Mouse (Mus musculus) MN1 (cell line): ENCODE data around the gene Dusp1.
A peak's percentile ranks its signal among the peaks of the same experiment; 100 is the strongest.

Experiments used
- DNase-seq: peaks from one replicate; pipeline ENCODE4 v3.0.0-alpha.2; 2016; ENCODE audit warnings: low spot score

Gene Dusp1

GRCm38 (mm10) chr17:26584063-26584462 lies 22.1 kb upstream of the Dusp1 start:
- no peak for DNase-seq

DNA sequence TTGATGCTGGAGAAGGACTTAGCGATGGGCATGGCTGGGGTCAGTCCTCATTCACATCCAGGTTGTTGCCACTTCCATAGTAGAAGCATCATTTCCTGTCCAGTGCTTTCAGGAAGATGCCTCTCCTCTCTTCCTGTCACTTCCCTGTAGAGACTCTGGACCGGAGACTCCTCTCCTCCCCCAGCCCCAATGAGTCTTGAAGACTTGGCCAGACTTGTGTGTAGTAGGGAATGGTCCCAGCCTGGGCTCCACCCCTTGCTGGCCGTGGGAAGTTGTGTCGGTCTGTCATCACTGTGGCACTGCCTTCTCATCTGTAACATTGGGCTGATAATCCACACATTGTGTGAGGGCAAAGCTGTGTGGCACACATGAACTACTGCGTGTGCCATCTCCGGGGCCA lies 21.7 kb upstream of the Dusp1 start:
- no peak for DNase-seq

DNA sequence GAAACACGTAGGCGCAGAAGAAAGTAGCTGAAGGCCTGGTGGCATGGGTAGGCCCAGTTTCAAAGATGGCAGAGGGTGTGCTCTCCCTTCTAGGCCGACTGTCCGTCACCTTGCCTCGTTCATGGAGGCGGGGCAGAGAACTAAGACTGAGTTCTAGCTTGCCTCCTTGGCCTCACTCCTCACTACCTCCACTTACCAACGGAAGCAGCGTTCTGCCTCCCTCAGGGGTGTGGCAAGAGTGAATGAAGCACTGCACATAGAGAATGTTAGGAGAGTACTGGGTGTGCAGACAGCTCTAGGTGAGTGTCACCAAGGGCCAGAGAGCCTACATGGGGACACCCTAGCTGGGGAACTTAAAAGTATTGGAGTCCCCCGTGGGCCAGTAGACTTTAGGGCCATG lies 21.1 kb upstream of the Dusp1 start:
- DNase-seq: no peak

GRCm38 (mm10) chr17:26582297-26582696 lies 20.4 kb upstream of the Dusp1 start:
- DNase-seq: peak; percentile 90

GRCm38 (mm10) chr17:26580873-26581401 lies 19.0 kb upstream of the Dusp1 start:
- DNase-seq: no peak

DNA sequence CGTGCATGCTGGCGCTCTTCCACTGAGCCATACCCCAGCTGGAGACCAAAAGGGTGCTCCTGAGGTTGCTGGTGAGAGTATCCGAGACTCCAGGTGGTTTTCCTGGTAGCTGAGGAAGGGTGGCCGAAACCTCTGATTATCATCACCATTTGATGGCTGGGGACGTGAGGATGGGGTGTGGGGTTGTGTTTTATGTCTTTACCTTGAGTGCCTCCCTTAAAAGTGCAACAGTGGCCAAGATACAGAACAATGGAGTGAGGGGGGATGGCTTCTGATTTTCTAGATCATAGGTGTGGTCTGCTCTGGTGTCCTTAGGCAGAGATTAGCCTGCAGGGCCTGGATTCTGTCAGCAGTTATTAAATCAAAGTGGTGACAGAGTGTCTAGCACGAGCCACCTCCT lies 17.5 kb upstream of the Dusp1 start:
- peak; percentile 38 for DNase-seq

DNA sequence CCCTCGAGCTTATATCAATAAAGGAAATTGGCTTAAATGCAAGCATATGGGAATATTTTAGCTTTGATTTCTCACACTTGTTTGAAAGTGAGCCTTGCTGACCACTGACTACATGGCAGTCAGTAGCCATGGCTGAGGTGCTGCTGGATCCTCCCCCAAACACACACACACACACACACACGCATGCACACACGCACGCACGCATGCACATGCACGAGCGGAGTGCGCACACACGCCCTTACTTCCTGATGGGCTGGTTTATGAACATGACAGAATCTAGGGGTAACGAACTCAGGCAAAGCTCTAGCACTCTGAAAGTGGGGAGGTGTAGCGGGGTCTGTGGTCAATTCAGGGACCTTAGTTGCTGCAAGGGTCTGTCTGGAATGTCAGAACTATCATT lies 16.8 kb upstream of the Dusp1 start:
- DNase-seq: no peak

- no peak for DNase-seq
Measured at GRCm38 (mm10) chr17:26578162-26578561, 16.2 kb upstream of the Dusp1 start.

DNA sequence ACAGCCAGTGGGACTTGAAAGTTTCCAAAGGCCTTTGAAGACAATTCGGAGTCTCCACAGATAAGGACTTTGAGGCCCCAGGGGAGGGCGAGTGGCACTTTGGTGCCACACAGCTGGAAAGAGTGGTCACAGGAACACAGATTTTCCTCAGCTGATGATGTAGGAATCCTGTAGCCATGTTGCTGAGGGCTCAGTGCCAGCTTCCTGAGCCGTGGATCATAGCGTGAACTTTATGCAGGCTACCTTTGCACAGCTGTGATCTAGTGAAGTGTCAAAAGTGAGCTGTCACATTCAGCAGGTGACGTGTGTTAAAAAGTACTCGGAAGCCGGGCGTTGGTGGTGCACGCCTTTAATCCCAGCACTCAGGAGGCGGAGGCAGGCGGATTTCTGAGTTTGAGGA lies 15.4 kb upstream of the Dusp1 start:
- no peak for DNase-seq

DNA sequence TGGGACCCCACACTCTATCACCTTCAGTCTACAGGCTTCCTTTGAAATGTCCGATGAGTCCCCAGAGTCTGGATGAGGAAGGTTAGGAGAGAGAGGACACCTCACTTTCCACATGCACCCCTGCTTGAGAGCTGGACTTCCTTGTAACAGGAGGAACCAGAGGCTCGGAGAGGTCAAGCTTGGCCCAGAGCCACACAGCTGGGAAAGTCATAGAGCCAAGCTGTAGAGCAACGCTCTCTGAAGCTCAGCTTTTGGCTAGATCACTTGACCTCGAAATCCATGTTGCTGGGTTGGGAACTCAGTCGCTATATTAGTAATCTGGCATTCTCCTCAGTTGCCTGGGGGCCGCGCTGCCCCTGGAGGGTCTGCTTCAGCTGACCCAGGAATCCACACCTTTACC lies 14.9 kb upstream of the Dusp1 start:
- no peak for DNase-seq

DNA sequence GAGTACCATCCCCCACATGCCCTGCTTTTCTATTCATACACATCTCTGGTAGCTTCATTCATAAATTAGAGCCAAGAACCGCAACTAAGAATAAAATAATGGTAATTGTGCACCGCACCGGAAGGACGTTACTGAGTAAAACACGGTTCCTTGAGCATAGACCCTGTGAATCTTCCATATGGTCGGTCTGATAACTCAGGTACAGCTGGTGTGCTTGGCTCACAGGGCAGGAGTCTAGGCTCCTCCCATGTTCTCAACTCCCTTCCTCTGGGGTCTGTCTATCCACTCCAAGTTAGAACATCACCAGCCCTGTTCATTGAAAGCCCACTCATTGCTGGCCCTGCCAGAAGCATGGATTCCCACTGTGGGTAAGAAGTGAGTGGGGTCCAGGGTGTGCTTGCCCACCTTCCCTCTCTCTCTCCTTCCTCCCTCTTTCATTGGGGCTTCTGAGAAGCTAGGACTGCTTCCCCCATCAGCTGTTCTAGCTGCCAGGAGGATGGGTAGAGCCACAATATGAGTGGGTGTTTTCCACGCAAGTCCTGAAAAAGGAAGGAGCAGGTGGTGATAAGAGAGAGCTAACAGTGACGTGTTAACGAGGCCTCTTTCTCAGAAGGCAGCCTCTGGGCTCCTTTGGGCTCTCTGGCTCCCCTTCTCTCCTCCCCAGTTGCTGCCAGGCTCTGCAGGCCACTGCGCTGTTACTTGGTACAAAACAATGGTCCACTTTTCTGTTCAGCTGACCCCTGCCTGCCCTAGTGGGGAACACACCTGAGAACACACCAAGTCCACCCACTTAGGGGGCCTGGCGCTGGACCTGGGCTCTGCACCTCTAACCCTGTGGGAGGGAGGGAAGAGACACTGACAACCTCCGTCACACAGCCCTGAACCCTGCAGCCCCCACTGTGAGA lies 14.1 kb upstream of the Dusp1 start:
- DNase-seq: no peak

GRCm38 (mm10) chr17:26574701-26575100 lies 12.8 kb upstream of the Dusp1 start:
- DNase-seq: no peak

DNA sequence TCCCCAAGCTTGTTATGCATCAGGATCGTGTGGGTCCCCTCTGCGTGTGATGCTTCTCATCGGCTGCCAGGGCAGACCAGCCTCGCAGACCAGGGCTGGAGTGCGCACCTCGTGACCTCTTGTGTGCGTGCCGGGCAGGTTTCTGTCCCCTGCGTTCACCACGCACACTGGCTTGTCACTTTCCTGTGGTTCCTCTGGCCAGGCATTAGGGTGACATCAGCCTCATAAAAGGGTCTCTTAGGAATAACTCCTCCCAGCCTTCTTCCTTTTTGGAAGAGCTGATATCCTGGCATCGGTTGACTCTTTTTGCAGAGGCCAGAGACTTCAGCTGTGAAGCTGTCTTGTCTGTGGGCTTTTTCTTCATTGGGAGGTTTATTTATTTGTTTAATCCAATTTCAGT lies 12.2 kb upstream of the Dusp1 start:
- DNase-seq: no peak

GRCm38 (mm10) chr17:26572265-26572664 lies 10.3 kb upstream of the Dusp1 start:
- no peak for DNase-seq

GRCm38 (mm10) chr17:26571377-26571776 lies 9.4 kb upstream of the Dusp1 start:
- DNase-seq: no peak

DNA sequence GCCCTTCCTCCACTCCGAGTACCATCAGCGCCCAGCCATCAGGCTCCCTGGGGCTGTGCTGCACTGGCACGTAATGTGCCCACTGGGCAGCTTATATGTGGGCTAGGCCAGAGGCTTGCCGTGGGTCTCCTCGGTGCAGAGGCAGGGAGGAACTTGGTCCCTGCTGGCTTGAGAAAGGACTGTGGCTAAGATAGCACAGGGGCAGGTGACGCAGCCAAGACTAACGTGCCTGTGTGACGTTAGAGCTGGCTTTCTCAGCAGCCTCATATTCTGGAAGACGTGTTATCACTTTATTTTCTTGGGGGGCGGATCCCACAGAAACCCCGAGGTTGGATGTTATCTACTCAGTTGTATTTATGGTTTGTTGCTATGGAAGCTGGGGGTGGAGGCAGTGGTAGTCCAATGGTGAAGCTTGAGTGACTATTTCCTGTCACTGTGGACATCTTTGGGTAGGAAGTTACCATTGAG lies 8.8 kb upstream of the Dusp1 start:
- no peak for DNase-seq

DNA sequence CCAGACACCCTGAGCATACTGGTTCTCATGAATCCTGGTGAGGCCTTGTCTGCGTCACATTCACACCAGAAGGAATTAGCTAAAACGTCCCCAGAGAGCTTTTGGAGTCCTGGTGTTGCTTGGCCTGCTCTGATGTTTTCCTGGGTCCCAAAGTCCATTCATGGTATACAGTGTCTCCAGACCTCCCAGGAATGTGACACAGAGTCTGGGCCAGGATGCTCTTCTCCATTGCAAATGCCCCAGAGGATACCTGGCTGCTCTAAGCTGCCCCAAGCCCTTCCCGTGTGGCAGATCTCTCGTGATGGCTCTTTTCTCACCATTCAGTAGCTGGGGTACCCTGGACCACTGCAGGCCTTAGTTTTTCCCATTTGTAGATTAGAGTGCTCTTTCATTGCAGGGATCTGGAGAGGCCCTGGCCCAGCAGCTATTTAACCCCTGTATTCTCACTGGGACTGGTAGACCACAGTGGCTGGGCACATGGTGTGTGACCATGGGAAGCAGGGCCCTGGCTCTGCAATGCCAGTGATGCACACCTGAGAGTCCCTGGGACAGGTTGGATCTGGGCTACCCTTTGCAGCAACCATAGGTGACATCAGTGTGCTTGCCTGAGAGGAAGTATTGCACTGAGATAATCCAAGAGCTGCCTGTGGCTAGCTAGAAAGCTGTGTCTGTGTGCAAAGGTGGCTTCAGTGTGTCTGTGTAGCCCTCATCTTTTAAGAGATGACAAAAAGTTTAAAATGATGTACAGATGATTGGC lies 7.8 kb upstream of the Dusp1 start:
- DNase-seq: no peak

DNA sequence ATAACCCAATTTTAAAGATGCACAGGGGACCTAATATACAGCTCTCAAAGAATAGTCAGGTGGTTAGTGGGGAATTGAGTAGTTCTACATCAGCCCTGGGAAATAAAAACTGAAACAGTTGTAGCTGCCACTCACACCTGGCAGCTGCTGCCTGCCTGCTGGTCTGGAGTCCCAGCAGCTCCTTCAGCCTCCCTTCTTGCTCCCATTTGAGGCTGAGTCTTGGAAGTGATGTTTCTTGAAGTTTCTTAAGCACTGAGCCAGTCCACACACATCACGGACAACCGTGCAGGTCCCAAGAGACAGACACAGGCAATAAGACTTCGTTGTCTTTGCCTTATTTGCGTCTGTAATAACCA lies 5.9 kb upstream of the Dusp1 start:
- no peak for DNase-seq

DNA sequence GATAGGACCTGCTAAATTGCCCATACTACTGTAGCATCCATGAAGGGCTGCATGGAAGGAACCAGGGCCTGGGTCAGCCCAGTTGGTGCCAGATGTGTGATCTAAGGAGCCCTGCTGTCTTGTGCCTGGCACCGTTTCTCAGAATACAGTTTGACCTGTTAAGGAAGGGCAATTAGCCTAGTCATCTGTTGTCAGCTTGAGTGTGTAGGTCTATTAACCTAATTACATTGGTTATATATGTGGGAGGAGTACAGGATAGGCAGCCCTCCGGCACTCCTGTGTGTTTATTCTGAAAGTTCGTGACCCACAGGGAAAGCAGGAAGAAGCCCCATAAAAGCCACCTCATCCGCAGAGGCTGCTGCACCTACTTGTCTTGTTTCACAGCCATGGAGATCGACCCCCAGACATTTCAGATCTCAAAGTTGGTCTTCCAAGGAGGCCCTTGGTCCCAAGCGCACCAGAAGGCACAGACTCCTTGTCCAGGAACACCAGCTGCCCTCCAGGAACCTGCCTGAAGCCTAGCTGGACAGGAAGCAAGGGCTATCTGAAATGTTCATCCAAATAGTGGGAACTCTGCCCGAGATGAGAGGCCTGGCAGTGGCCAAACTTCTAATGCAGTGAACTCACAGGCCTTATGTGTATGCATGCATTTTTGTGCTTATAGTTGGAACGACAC lies 5.4 kb upstream of the Dusp1 start:
- peak; percentile 56 for DNase-seq

DNA sequence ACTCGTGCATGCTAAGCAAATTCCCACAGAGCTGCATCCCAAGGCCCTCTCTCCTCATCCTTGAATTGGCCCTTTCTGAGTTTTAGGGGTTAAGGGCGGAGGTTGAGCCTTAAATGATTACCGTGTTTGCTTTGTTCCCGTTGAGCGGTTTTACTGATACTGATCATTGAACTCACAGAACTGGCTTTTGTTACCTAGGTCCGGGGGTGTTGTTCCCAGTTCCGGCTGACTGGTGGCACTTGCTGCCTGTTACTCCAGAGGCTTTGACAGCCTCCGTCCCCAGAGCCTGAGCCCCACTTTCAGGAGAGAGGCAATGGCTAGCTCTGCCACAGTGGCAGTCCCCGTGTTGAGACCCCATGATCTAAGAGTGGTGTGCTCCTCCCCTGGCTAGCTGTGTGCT lies 2.5 kb upstream of the Dusp1 start:
- no peak for DNase-seq

- DNase-seq: no peak
Measured at GRCm38 (mm10) chr17:26563476-26563875, 1.5 kb upstream of the Dusp1 start.

GRCm38 (mm10) chr17:26562292-26562691 lies 364 bp upstream of the Dusp1 start:
- no peak for DNase-seq

GRCm38 (mm10) chr17:26561290-26561640 lies 663 bp downstream of the Dusp1 start, which contains the start of gene Ergic1:
Gene Ergic1, plus strand, starts transcription at chr17:26561489.
- peak; percentile 89 for DNase-seq
